Mouse (Mus musculus) layer of hippocampus, adult 18-20 months (tissue): ENCODE data around the gene Myof. TPM values are rescaled to one million over a fixed set of nuclear protein-coding genes. Genes with fewer than 3 reads are reported as not detected.

Experiments used
- DNase-seq, 2 experiments: peaks; one replicate each; pipeline ENCODE4 v3.0.0; 2022; ENCODE audit warnings: low spot score in 2 of 2
- total RNA-seq, 2 experiments: library from RNA; stranded (reverse); gene quantifications; 2 replicates each; pipeline ENCODE4 v1.2.3; 2021

The Myof gene
- total RNA-seq, 2 experiments from 2014 or later: 3.3 to 4.3 TPM

DNA sequence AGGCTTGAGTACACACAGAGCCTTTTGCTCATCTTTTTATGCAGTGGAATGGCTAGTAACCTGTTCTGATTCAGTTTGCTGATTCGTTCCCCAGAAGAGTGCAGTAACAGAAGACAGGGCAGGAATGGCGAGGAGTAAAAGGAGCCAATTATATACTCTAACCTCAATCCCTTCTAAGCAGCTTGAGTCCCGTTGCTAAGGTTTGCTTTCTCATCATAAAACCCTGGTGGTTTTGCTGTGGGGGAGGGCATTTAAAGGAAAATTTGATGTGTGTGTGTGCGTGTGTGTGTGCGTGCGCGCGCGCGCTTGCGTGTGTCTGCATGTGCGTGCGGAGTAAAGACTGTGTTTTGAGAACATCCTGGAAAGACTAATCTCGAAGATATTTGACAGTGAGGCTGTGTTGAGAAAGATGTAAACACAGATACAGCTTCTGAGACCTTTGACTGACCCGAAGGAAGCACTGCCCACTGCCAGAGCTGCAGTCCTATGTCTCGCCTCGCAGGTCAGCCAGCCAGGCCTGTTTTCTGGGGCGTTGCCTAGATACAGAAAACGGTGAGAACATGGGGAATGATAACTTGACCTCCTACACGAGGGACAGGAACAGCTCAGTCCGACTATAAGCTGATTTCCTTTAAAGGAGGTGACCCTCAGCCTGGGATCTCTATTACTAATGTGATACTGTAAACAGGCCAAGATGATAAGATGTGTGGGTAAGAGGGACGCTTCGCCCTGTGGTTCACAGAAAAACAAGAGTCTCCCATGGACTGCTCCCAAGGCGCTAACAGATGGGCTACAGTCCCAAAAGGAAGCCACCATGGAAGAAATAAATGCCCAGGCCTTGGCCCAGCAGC is 39.5 kb downstream of the Myof start:
- DNase-seq: no peak

- DNase-seq: no peak
These were observed 40.6 kb downstream of the Myof start for GRCm38 (mm10) chr19:38002816-38003215.

DNA sequence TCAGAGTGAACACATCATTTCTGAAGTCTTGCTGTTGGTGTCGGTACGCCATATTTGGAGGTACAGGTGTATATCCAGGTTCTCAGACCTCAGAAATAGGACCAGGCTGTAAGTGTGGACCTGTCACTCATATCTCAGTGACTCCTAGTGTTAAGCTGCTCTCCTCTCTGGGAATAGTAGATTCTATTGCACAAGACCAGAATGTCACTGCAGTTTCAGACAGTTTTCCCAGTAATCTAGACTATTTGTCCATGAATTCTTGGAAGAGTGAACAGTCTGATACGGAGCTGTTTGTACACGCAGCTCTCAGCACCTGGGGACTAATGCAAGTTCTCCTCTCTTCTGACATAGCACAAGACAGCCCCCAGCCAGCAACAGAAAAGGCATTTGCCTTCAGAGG is 42.4 kb downstream of the Myof start:
- no peak for DNase-seq

- no peak for DNase-seq
These were observed 43.4 kb downstream of the Myof start for GRCm38 (mm10) chr19:37999941-38000340.

GRCm38 (mm10) chr19:37994301-37994700 is 49.1 kb downstream of the Myof start:
- no peak for DNase-seq

- DNase-seq: no peak
These were observed 51.2 kb downstream of the Myof start for GRCm38 (mm10) chr19:37992184-37992554.

DNA sequence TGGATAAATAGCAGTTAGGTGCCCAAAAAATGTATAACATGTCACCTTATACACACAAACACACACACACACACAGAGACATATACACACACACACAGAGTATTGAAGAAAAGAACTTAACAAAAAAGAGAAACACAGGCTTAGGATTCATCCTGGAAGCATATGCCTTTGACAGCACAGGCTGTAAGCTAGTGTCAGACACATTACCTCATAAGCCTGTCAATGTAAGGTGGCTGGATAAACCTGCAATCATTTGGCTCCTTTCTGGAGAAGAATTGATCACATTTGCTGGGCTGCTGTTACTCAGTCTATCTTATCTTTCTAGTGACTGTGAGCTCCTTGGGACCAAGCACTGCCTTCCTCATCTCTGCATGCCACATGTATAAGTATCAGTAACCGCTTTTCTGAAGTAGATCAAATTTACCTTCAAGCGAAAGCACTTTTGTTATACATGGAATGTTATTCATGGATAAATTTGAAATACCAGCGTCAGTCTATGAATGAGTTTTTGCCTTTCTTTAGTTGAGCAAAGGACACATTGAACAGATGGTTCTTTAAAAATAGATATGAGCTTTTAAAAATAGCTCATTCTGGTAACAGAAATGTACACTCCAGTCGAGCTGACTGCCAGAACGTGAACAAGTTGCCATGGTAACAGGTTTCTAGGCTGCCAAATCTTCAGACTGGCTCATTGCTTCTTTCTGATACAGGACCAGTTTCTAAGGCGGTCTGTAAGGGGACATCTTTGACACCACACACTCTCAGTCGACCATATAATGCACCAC is 51.8 kb downstream of the Myof start:
- peak; percentile 81 to 88 for DNase-seq

DNA sequence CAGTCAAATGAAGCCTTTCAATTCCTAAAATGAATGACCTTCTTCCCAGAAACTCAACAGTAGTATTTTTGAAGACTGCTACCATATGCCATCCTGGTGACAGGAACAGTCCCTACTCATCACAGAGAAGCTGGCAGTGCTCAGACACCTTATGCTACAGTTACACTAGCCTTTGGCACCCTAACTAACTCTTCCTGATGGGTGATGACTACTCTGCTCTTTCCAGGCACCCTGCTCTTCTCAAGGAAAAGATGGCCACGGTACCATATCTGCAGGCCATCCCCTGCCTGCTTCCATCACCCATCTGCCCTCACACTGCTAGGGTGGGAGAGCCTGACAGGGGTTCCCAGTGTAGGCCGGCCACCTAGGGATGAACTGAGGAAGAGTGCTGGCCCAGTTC is 53.4 kb downstream of the Myof start:
- peak in 1 of 2 experiments; percentile 24 for DNase-seq

GRCm38 (mm10) chr19:37988156-37988555 is 55.2 kb downstream of the Myof start:
- peak in 1 of 2 experiments; percentile 54 for DNase-seq

DNA sequence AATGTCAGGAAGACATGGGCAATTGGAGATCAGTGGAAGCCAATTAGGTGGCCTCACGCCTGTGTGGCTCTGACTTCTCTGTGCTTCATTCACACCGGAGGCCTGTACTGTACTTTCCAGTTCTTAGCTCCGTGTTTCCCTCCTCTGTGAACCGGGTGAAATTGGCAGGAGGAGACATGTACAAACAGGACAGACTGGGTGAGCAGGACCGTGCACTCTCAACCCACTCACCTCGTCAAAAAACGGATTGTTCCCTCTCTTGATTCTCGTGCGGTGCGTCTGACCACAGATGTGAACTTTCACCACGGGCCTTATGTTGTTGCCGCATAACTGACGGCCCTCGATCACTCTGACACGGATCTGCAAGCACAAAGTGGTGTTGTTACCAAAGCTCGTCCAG is 57.6 kb downstream of the Myof start:
- DNase-seq: no peak

DNA sequence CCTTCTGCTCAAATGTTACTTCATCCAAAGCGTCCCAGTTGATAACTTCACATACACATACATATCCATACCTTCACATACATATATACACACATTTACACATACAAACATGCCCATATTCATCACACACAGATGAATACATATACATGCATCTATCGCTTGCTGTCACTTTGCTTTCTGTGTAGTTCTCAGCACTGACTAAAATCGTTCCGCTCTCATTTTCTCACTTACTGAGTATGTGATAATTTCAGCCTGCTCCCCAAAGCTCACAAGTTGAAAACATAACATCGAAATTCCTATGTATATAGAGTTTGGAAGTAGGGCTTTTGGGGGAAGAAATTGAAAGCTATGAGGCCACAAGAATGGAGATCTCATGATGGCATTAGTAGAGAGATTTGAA is 67.4 kb downstream of the Myof start:
- DNase-seq: no peak

DNA sequence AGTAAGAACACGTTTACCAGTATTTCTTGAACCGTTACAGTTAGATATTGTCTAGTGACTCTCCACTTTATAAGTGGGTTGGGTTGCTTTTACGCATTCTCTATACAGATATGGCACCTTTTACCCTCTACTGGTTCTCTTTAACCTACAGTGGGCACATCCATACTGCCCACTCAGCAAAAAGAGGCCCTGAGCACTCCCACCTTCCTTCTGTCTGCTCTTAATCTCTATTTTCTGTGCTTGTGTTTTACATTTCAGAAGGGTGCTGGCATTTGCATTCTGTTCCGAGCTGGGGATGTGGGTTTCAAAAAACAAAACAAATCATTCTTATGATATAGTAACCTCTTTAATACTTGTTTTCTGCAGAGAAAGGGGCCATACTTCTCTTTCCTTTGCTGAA is 72.8 kb downstream of the Myof start:
- DNase-seq: no peak

DNA sequence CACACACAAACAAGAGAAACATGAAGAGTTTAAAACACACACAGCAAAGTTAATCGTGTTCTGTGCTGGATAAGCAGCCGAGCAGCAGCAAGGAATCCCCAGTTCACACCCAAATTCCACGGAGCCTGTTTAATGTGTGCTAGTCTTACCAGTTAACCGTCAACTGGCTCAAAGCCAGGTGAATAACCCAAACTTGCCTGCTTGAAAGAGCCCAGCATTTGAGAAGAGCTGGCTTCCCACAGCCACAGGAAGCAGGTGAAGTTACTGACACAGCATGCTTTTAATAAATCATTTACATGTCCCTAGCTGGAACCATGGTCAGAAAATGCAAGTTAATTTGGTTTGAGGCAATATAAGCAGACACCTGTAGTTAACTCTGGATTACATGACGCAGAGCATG is 73.4 kb downstream of the Myof start:
- no peak for DNase-seq

- DNase-seq: no peak
These were observed 77.5 kb downstream of the Myof start for GRCm38 (mm10) chr19:37965828-37966227.

DNA sequence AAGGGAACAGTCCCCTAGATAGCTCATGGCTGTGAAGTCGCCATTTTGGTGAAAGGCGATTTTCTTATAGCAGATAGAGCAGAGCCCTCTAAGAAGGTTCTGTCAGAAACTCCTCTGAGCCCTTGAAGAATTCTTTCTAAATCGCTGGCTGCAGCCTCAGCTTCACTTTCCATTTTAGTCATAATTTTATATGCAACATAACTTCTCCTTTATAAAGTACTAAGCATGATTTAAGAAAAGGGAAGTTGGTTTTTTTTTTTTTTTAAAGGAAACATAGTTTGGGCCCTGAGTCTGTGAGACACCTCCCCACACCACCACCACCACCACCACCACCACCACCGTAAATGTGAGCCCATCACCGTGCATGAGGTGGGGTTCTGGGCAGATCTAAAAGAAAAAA is 80.0 kb downstream of the Myof start:
- DNase-seq: no peak

DNA sequence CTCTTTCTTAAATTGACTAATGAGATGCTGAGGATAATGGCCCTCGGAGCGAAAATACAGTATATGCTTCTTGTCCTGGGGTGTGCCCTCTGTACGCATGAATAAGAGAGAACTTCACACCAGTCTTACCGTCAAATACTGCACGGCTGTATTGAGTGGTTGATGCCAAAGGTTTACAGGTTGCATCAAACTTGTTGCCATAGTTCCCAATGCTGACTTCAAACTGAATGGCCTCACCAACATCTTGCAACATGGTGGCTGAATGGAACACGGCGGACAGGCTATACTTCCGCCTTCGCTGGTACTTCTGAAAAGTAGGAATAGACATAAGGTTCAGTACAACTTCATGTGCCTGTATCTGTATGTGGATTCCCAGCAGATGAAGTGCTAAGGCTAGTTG is 82.6 kb downstream of the Myof start:
- DNase-seq: no peak

DNA sequence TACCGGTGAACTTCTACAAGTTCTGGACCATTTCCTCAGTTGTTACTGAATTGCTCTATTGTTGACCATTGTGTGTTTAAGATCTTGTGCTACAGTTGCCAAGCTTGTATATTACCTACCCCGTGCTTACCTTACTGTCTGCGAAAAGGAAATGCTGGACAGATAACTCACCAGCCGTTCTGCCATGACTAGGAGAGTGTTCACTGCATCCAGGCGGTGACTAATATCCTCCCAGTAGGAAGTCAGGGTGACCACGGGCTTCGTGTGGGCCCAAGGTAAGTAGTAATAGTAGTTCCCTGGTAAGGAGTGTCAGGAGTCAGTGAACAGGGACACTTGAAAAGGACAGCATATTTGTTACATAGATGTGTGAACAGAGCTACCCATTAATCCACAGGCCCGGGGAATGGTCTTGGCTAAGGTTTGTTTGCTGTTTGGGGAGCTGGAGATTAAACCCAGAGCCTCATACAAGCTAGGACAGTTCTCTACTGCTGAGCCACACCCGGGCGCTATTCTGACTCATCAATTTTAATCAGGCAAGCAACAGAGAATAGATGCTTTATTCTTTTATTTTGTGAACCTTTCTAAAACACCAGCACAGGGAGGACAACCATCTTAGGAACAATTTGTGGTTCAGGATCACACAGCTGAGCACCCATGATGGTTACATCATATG is 83.7 kb downstream of the Myof start:
- DNase-seq: no peak

DNA sequence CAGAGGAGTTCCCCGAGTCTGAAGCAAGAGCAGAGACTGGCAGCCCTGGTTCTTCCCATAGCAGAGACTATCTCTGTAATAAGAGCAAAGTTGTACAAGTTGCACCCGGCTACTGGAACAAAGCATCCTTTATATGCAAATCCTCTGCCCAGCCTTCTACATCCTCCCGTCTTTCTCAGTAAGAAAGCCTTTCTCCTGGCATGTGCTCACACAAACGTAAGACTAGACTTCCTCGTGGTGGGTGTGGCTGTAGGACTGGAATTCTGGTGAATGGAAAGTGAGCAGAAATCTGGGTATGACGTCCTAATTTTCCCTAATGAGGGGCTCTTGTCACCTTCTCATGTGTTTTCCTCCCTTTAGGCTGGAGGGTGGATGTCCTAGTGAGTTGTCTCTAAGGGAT is 84.3 kb downstream of the Myof start:
- no peak for DNase-seq

GRCm38 (mm10) chr19:37957256-37957655 is 86.1 kb downstream of the Myof start:
- no peak for DNase-seq

GRCm38 (mm10) chr19:37956006-37956405 is 87.4 kb downstream of the Myof start:
- no peak for DNase-seq

- peak; percentile 56 to 87 for DNase-seq
These were observed 87.9 kb downstream of the Myof start for GRCm38 (mm10) chr19:37955425-37956001.

- peak in 1 of 2 experiments; percentile 11 for DNase-seq
These were observed 88.6 kb downstream of the Myof start for GRCm38 (mm10) chr19:37954772-37955171.
